Mouse (Mus musculus) ES-E14 (cell line): Measurements from ENCODE around the gene Pde4d. TPM values are rescaled to one million over a fixed set of nuclear protein-coding genes. Genes with fewer than 3 reads are reported as not detected.

Experiments
- DNase-seq: peaks from one replicate; pipeline ENCODE4 v3.0.0-alpha.2; 2013; ENCODE audit warnings: low read depth, low spot score
- H3K27ac ChIP-seq: 2 replicates; pipeline ENCODE4 v1.5.1; 2012; ENCODE audit warnings: low read depth, mild to moderate bottlenecking, low read length, moderate library complexity, mixed read lengths; ENCODE audit not compliant: poor library complexity, insufficient read depth, severe bottlenecking
- H3K36me3 ChIP-seq: 2 replicates; pipeline ENCODE4 v1.6.1; 2012; ENCODE audit warnings: mild to moderate bottlenecking, low read length, moderate library complexity, mixed read lengths; ENCODE audit not compliant: control insufficient read depth, poor library complexity, insufficient read depth, severe bottlenecking
- H3K4me1 ChIP-seq, 2 experiments: fragments of 150-350 bp in 1 of 2; sonication (generic) in 1 of 2; 2 replicates each; pipeline ENCODE4 v1.6.1; 2012; ENCODE audit warnings: low read length in 2 of 2, mild to moderate bottlenecking in 1 of 2, mixed read lengths in 1 of 2; ENCODE audit not compliant: control insufficient read depth in 2 of 2, insufficient read depth in 2 of 2, poor library complexity in 1 of 2
- H3K4me3 ChIP-seq, 2 experiments: fragments of 150-350 bp in 1 of 2; sonication (generic) in 1 of 2; 2 replicates each; pipeline ENCODE4 v1.5.1; 2012; ENCODE audit warnings: low read length in 2 of 2, low read depth in 1 of 2, mild to moderate bottlenecking in 1 of 2, mixed read lengths in 1 of 2; ENCODE audit not compliant: insufficient read depth in 1 of 2, poor library complexity in 1 of 2, severe bottlenecking in 1 of 2
- H3K9ac ChIP-seq: 2 replicates; pipeline ENCODE4 v1.6.1; 2012; ENCODE audit warnings: low read depth, mild to moderate bottlenecking, low read length, mixed read lengths; ENCODE audit not compliant: poor library complexity, insufficient read depth, severe bottlenecking
- H3K9me3 ChIP-seq: fragments of 150-350 bp; sonication (generic); 2 replicates; pipeline ENCODE4 v1.6.1; 2012; ENCODE audit warnings: low read depth, mild to moderate bottlenecking, low read length; ENCODE audit not compliant: control insufficient read depth, insufficient read depth
- CHD2 ChIP-seq: IDR thresholded peaks from 2 replicates; pipeline ENCODE4 v1.6.1; 2014; ENCODE audit warnings: mild to moderate bottlenecking, low read depth, low read length, inconsistent platforms
- HCFC1 ChIP-seq: IDR thresholded peaks from 2 replicates; pipeline ENCODE4 v1.6.1; 2012; ENCODE audit warnings: low read length, inconsistent platforms, borderline replicate concordance; ENCODE audit not compliant: insufficient read depth
- MAFK ChIP-seq: IDR thresholded peaks from 2 replicates; pipeline ENCODE4 v1.6.1; 2014; ENCODE audit warnings: mild to moderate bottlenecking, low read depth, low read length, inconsistent platforms; ENCODE audit not compliant: insufficient read depth
- ZC3H11A ChIP-seq: IDR thresholded peaks from 2 replicates; pipeline ENCODE4 v1.6.1; 2012; ENCODE audit warnings: low read depth, mild to moderate bottlenecking, inconsistent platforms, low read length, borderline replicate concordance
- ZNF384 ChIP-seq: IDR thresholded peaks from 2 replicates; pipeline ENCODE4 v1.6.1; 2012; ENCODE audit warnings: low read depth, low read length, inconsistent platforms
- in situ Hi-C, 2 experiments: fragments of 600-800 bp; cut with MboI; formaldehyde crosslinking; loops; one replicate each; pipeline ENCODE4 v1.15.1; 2025; ENCODE audit warnings: low sequenced_read_pairs in 2 of 2, inconsistent platforms in 1 of 2; ENCODE audit not compliant: unreplicated experiment in 2 of 2
- total RNA-seq: library from RNA; depleted of rRNA; stranded (reverse); fragments of 300-350 nt; gene quantifications from 2 replicates; pipeline ENCODE4 v1.2.3, GENCODE M21; 2012

Pde4d gene
- total RNA-seq, 1 experiment = 10.4 TPM

- TF ChIP-seq ZNF384 (no peak), MAFK (no peak), CHD2 (no peak), ZC3H11A (no peak), HCFC1 (no peak)
- H3K27ac ChIP-seq = no peak overlapping the region
- H3K4me1 ChIP-seq = peaks cover 0 to 7% of the 10 kb centered on the region in 2 experiments; a peak in 1 of 4 replicates
- H3K4me3 ChIP-seq = no peak overlapping the region
- DNase-seq = no peak
- H3K9me3 ChIP-seq = no peaks in the 10 kb centered on the region
- H3K9ac ChIP-seq = no peak overlapping the region
- in situ Hi-C loops = no loop called here
- H3K36me3 ChIP-seq = no peaks in the 10 kb centered on the region
These were observed 1476.7 kb downstream of the Pde4d start for GRCm38 (mm10) chr13:109926277-109926920.

GRCm38 (mm10) chr13:109927782-109928181, 1478.0 kb downstream of the Pde4d start:
- no peak for DNase-seq
- H3K9me3 ChIP-seq = no peaks in the 10 kb centered on the region
- peaks cover 0 to 6% of the 10 kb centered on the region in 2 experiments; a peak in 1 of 4 replicates for H3K4me1 ChIP-seq
- in situ Hi-C loops = no loop called here
- H3K9ac ChIP-seq = no peak overlapping the region
- no peak overlapping the region for H3K4me3 ChIP-seq
- H3K27ac ChIP-seq = no peak overlapping the region
- TF ChIP-seq HCFC1 (no peak), MAFK (no peak), ZC3H11A (no peak), CHD2 (no peak), ZNF384 (no peak)
- no peaks in the 10 kb centered on the region for H3K36me3 ChIP-seq

GRCm38 (mm10) chr13:109932688-109933087, 1482.9 kb downstream of the Pde4d start:
- Histone ChIP-seq H3K9me3 (no peaks in the 10 kb centered on the region), H3K4me1 (no peaks in the 10 kb centered on the region), H3K27ac (no peak overlapping the region), H3K4me3 (no peak overlapping the region), H3K9ac (no peak overlapping the region), H3K36me3 (peaks cover 2% of the 10 kb centered on the region; the same call in 1 of the 2 replicates)
- no peak for DNase-seq
- in situ Hi-C loops = no loop called here
- TF ChIP-seq ZC3H11A (no peak), CHD2 (no peak), HCFC1 (no peak)

GRCm38 (mm10) chr13:109933554-109933953, 1483.8 kb downstream of the Pde4d start:
- H3K4me3 ChIP-seq = no peak overlapping the region
- DNase-seq = no peak
- no peak overlapping the region for H3K27ac ChIP-seq
- peaks cover 2% of the 10 kb centered on the region; the same call in 1 of the 2 replicates for H3K36me3 ChIP-seq
- H3K9me3 ChIP-seq = no peaks in the 10 kb centered on the region
- TF ChIP-seq HCFC1 (no peak), ZNF384 (no peak), CHD2 (no peak), MAFK (no peak)
- in situ Hi-C loops = no loop called here
- no peaks in the 10 kb centered on the region for H3K4me1 ChIP-seq
- no peak overlapping the region for H3K9ac ChIP-seq

- Histone ChIP-seq H3K4me3 (no peak overlapping the region), H3K27ac (no peak overlapping the region), H3K4me1 (no peaks in the 10 kb centered on the region), H3K9ac (no peak overlapping the region), H3K9me3 (no peaks in the 10 kb centered on the region), H3K36me3 (peaks cover 2% of the 10 kb centered on the region; the same call in 1 of the 2 replicates)
- TF ChIP-seq ZC3H11A = no peak
- TF ChIP-seq ZNF384 = no peak
- no peak for TF ChIP-seq CHD2
- no peak for TF ChIP-seq HCFC1
- TF ChIP-seq MAFK = no peak
- in situ Hi-C loops = no loop called here
- DNase-seq = no peak
These were observed 1487.1 kb downstream of the Pde4d start for GRCm38 (mm10) chr13:109936866-109937265.
